Mouse (Mus musculus) forebrain, embryonic 10.5 days (tissue): Measurements from ENCODE around the gene Kctd21. TPM values are rescaled to one million over a fixed set of nuclear protein-coding genes. Genes with fewer than 3 reads are reported as not detected.

Source experiments
- DNase-seq: peaks from one replicate; pipeline ENCODE4 v3.0.0-alpha.2; 2017; ENCODE audit warnings: low spot score; ENCODE audit errors: extremely low spot score
- H3K27ac ChIP-seq: fragments of 300-500 bp; sonication (generic); 2 replicates; pipeline ENCODE4 v1.5.1; 2016; ENCODE audit warnings: mild to moderate bottlenecking
- H3K27me3 ChIP-seq: fragments of 300-500 bp; sonication (generic); 2 replicates; pipeline ENCODE4 v1.6.1; 2016; ENCODE audit warnings: mild to moderate bottlenecking; ENCODE audit not compliant: poor library complexity, severe bottlenecking
- H3K36me3 ChIP-seq: fragments of 300-500 bp; sonication (generic); replicated peaks from 2 replicates; pipeline ENCODE4 v1.6.1; 2016; ENCODE audit warnings: mild to moderate bottlenecking, moderate library complexity
- H3K4me1 ChIP-seq: fragments of 300-500 bp; sonication (generic); 2 replicates; pipeline ENCODE4 v1.6.1; 2016
- H3K4me3 ChIP-seq: fragments of 300-500 bp; sonication (generic); 2 replicates; pipeline ENCODE4 v1.5.1; 2016; ENCODE audit warnings: mild to moderate bottlenecking, moderate library complexity
- H3K9me3 ChIP-seq: fragments of 300-500 bp; sonication (generic); 2 replicates; pipeline ENCODE4 v1.6.1; 2016; ENCODE audit warnings: mild to moderate bottlenecking, moderate library complexity
- WGBS: fragments of 180-500 bp; shearing (Covaris S2); methylation state at CpG from one replicate; pipeline ENCODE4 v1.1.7; 2016; 5-methylcytosine and 5-hydroxymethylcytosine counted together
- polyA plus RNA-seq: library from polyadenylated mRNA; unstranded; fragments of >200 nt; fragmentation: Nextera tagmentation; extraction: Ambion mirVana; gene quantifications from 2 replicates; pipeline ENCODE4 v1.2.1, GENCODE M21; 2016

Gene Kctd21
- polyA plus RNA-seq, 1 experiment from 2014 or later, result 3.9 TPM

- Histone ChIP-seq H3K4me1 (peaks cover 44% of the 10 kb centered on the region), H3K4me3 (no peak overlapping the region), H3K27ac (no peak overlapping the region), H3K27me3 (peaks cover 55% of the 10 kb centered on the region), H3K9me3 (no peaks in the 10 kb centered on the region), H3K36me3 (no peaks in the 10 kb centered on the region)
- DNase-seq, result no peak
- WGBS, result 74% methylated on average over 13 of the region's 13 CpGs
Measured at GRCm38 (mm10) chr7:97328891-97329588, 3.1 kb upstream of the Kctd21 start.

GRCm38 (mm10) chr7:97329676-97330075, 2.5 kb upstream of the Kctd21 start:
- 84% methylated on average over 3 of the region's 3 CpGs for WGBS
- no peak for DNase-seq
- Histone ChIP-seq H3K27ac (no peak overlapping the region), H3K9me3 (no peaks in the 10 kb centered on the region), H3K36me3 (no peaks in the 10 kb centered on the region), H3K27me3 (peaks cover 49% of the 10 kb centered on the region), H3K4me3 (no peak overlapping the region), H3K4me1 (peaks cover 44% of the 10 kb centered on the region)

- no peak for DNase-seq
- Histone ChIP-seq H3K27me3 (peaks cover 34% of the 10 kb centered on the region), H3K9me3 (no peaks in the 10 kb centered on the region), H3K4me1 (peaks cover 35% of the 10 kb centered on the region), H3K36me3 (no peaks in the 10 kb centered on the region), H3K27ac (peak overlapping the region; percentile 86), H3K4me3 (peak overlapping the region; percentile 70)
- 71% methylated on average over 11 of the region's 11 CpGs for whole genome bisulfite sequencing
Measured at GRCm38 (mm10) chr7:97330931-97331645, 1.0 kb upstream of the Kctd21 start.

- no peaks in the 10 kb centered on the region for H3K9me3 ChIP-seq
- DNase-seq, result no peak
- H3K27ac ChIP-seq, result peak overlapping the region; percentile 86
- H3K36me3 ChIP-seq, result no peaks in the 10 kb centered on the region
- peaks cover 35% of the 10 kb centered on the region for H3K4me1 ChIP-seq
- H3K27me3 ChIP-seq, result peaks cover 19% of the 10 kb centered on the region; the same call in 1 of the 2 replicates
- 5% methylated on average over 9 of the region's 9 CpGs for WGBS
- peak overlapping the region; percentile 70 for H3K4me3 ChIP-seq
Measured at GRCm38 (mm10) chr7:97332667-97333041, 527 bp downstream of the Kctd21 start.

GRCm38 (mm10) chr7:97333113-97333898, 1.2 kb downstream of the Kctd21 start:
- 85% methylated on average over 6 of the region's 6 CpGs for WGBS
- Histone ChIP-seq H3K27me3 (peaks cover 16% of the 10 kb centered on the region; the same call in 1 of the 2 replicates), H3K9me3 (no peaks in the 10 kb centered on the region), H3K27ac (no peak overlapping the region), H3K4me3 (peak overlapping the region; percentile 70), H3K4me1 (peaks cover 35% of the 10 kb centered on the region), H3K36me3 (no peaks in the 10 kb centered on the region)
- no peak for DNase-seq

- H3K4me3 ChIP-seq, result no peak overlapping the region
- 95% methylated on average over 2 of the region's 2 CpGs for WGBS
- H3K4me1 ChIP-seq, result peaks cover 28% of the 10 kb centered on the region
- H3K27me3 ChIP-seq, result 0 out of 2 replicates have a peak, but pooled peaks cover 7% of the 10 kb centered on the region
- H3K27ac ChIP-seq, result no peak overlapping the region
- no peaks in the 10 kb centered on the region for H3K9me3 ChIP-seq
- no peaks in the 10 kb centered on the region for H3K36me3 ChIP-seq
- DNase-seq, result no peak
Measured at GRCm38 (mm10) chr7:97334406-97334805, 2.3 kb downstream of the Kctd21 start.

GRCm38 (mm10) chr7:97336678-97337077, 4.6 kb downstream of the Kctd21 start:
- H3K27me3 ChIP-seq, result no peaks in the 10 kb centered on the region
- WGBS, result 81% methylated on average over 1 of the region's 1 CpGs

GRCm38 (mm10) chr7:97338593-97338992, 6.5 kb downstream of the Kctd21 start:
- Histone ChIP-seq H3K27me3 (no peaks in the 10 kb centered on the region), H3K4me1 (no peaks in the 10 kb centered on the region; the same call in 1 of the 2 replicates), H3K36me3 (no peaks in the 10 kb centered on the region), H3K9me3 (no peaks in the 10 kb centered on the region), H3K27ac (no peak overlapping the region), H3K4me3 (no peak overlapping the region)
- DNase-seq, result no peak
- WGBS, result 83% methylated on average over 4 of the region's 4 CpGs

More at GRCm38 (mm10) chr7:97336678-97337077, 4.6 kb downstream of the Kctd21 start:
- Histone ChIP-seq H3K4me1 (peaks cover 16% of the 10 kb centered on the region), H3K36me3 (no peaks in the 10 kb centered on the region), H3K9me3 (no peaks in the 10 kb centered on the region), H3K4me3 (no peak overlapping the region), H3K27ac (no peak overlapping the region)
- no peak for DNase-seq

- no peak for DNase-seq
- H3K27me3 ChIP-seq, result no peaks in the 10 kb centered on the region
- H3K27ac ChIP-seq, result no peak overlapping the region
- no peaks in the 10 kb centered on the region; the same call in 1 of the 2 replicates for H3K4me1 ChIP-seq
- H3K36me3 ChIP-seq, result no peaks in the 10 kb centered on the region
- H3K9me3 ChIP-seq, result no peaks in the 10 kb centered on the region
- 87% methylated on average over 7 of the region's 7 CpGs for WGBS
- no peak overlapping the region for H3K4me3 ChIP-seq
Measured at GRCm38 (mm10) chr7:97339623-97340022, 7.5 kb downstream of the Kctd21 start.

GRCm38 (mm10) chr7:97340907-97341849, 9.1 kb downstream of the Kctd21 start:
- DNase-seq, result no peak
- Histone ChIP-seq H3K4me1 (no peaks in the 10 kb centered on the region), H3K36me3 (no peaks in the 10 kb centered on the region), H3K27me3 (no peaks in the 10 kb centered on the region), H3K27ac (no peak overlapping the region), H3K4me3 (no peak overlapping the region), H3K9me3 (no peaks in the 10 kb centered on the region)
- 72% methylated on average over 18 of the region's 18 CpGs for WGBS

GRCm38 (mm10) chr7:97342961-97343360, 10.8 kb downstream of the Kctd21 start:
- H3K4me1 ChIP-seq, result no peaks in the 10 kb centered on the region
- H3K36me3 ChIP-seq, result no peaks in the 10 kb centered on the region
- H3K9me3 ChIP-seq, result no peaks in the 10 kb centered on the region
- WGBS, result 97% methylated on average over 2 of the region's 2 CpGs
- H3K27me3 ChIP-seq, result no peaks in the 10 kb centered on the region
- H3K27ac ChIP-seq, result no peak overlapping the region
- no peak overlapping the region for H3K4me3 ChIP-seq
- no peak for DNase-seq

GRCm38 (mm10) chr7:97344655-97345054, 12.5 kb downstream of the Kctd21 start:
- no peaks in the 10 kb centered on the region for H3K27me3 ChIP-seq
- WGBS, result 86% methylated on average over 2 of the region's 2 CpGs

More at GRCm38 (mm10) chr7:97344655-97345054, 12.5 kb downstream of the Kctd21 start:
- Histone ChIP-seq H3K4me1 (no peaks in the 10 kb centered on the region), H3K9me3 (no peaks in the 10 kb centered on the region), H3K36me3 (no peaks in the 10 kb centered on the region), H3K4me3 (no peak overlapping the region), H3K27ac (no peak overlapping the region)
- no peak for DNase-seq
